Mouse (Mus musculus) left cerebral cortex, adult 2 months (tissue): ENCODE results near the gene Zyg11b. TPM values are rescaled to one million over a fixed set of nuclear protein-coding genes. Genes with fewer than 3 reads are reported as not detected.

ENCODE experiments used
- DNase-seq, 2 experiments: peaks; one replicate each; pipeline ENCODE4 v3.0.0; 2021 to 2022; ENCODE audit warnings: low spot score in 2 of 2, mixed read lengths in 1 of 2; ENCODE audit errors: extremely low spot score in 1 of 2
- H3K27ac ChIP-seq: fragments of 200-600 bp; 2 replicates; pipeline ENCODE4 v1.8.1; 2022
- H3K4me3 ChIP-seq: fragments of 200-600 bp; 2 replicates; pipeline ENCODE4 v1.8.1; 2022
- CTCF ChIP-seq: fragments of 200-600 bp; IDR thresholded peaks from 2 replicates; pipeline ENCODE4 v1.8.1; 2022; ENCODE audit warnings: antibody characterized with exemption, mild to moderate bottlenecking, moderate library complexity
- intact Hi-C: fragments of 180-260 bp; cut with DNase I; formaldehyde crosslinking; loops from one replicate; pipeline ENCODE4 v1.15.1; 2025
- total RNA-seq, 2 experiments: library from RNA; stranded (reverse); gene quantifications; 2 replicates each; pipeline ENCODE4 v1.2.3; 2021

Zyg11b gene
- total RNA-seq, 2 experiments from 2014 or later: 96.7 to 98.7 TPM

DNA sequence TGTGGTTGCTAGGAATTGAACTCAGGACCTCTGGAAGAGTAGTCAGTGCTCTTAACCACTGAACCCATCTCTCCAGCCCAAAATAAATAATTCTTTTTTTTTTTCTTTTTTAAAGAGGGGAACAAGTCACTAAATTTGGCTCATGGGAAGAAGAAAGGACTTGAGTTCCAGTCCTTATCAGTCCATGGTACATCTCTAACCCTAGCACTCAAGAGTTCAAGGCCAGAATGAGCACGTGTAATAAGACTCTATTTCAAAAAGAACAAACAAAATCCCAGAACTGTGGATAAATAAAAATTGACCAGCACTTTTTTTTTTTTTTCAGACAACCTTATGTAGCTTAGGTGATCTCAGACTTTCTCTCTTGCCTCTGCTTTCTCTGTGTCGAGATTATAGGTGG lies 35.9 kb upstream of the Zyg11b start:
- H3K27ac ChIP-seq: peak overlapping the region; percentile 94
- DNase-seq: no peak
- H3K4me3 ChIP-seq: no peak overlapping the region
- no peak for TF ChIP-seq CTCF
- intact Hi-C loops: loop anchor here (5.0 kb wide), 1 partner anchor 241 kb away; the partner anchor contains the start of genes Orc1 and Prpf38a

DNA sequence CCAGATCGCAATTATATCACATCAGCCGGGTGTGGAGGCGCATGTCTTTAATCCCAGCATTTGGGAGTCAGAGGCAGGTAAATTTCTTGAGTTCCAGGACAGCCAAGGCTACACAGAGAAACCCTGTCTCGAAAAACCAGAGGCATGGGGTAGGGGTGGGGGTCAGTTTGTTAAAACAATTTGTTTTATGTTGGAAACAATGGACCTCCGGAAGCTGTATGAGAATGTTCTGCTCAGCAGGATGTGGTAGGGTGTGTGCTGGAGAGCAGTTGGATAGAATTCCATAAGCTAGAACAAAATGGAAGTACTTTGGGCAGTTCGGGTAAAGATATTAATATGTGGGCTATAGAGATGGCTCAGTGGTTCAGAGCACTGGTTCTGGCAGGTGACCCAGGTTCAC lies 34.5 kb upstream of the Zyg11b start:
- no peak for TF ChIP-seq CTCF
- Histone ChIP-seq H3K4me3 (no peak overlapping the region), H3K27ac (peak overlapping the region; percentile 40; the same call in 1 of the 2 replicates)
- DNase-seq: no peak
- intact Hi-C loops: loop anchor here (5.0 kb wide), 1 partner anchor 242 kb away; the partner anchor contains the start of genes Orc1 and Prpf38a

DNA sequence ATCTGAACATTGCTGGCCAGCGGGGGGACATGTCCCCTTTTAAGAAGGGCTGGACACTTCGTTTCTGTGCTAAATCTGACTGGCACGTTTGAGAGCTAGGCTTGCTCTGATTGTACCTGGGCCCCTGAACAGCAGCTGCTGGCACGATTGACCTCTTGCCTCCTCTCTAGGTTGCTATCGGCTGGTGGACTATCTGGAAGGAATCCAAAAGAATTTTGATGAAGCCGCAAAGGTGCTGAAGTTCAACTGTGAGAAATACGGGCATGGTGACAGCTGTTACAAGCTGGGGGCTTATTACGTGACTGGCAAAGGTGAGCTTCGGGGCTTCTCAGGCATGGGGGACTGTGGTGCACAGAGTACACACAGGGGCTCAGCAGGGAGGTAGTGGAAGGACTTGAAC lies 31.1 kb upstream of the Zyg11b start:
- Histone ChIP-seq H3K4me3 (no peak overlapping the region), H3K27ac (no peak overlapping the region)
- DNase-seq: no peak
- intact Hi-C loops: no loop called here
- no peak for TF ChIP-seq CTCF

DNA sequence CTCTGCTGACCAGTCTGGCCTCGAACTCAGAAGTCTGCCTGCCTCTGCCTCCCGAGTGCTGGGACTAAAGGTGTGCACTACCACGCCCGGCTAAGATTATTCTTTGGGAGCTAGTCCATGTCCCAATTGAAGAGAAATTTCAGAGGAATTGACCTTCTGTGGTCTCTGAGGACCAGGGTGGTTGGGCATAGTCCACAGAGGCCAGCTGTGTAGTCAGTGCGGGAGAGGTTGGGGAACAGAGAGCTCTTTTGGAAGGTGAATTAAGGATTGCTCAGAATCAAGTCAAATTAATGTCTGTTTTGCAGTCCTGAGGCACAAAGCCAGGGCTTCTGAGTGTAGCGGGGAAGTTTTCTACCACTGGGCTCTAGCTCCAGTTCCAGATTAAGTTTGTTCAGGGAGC lies 28.9 kb upstream of the Zyg11b start:
- Histone ChIP-seq H3K27ac (no peak overlapping the region), H3K4me3 (no peak overlapping the region)
- DNase-seq: no peak
- intact Hi-C loops: loop anchor here (5.0 kb wide), 4 partner anchors 213 to 438 kb away; no protein-coding TSS in a partner anchor
- TF ChIP-seq CTCF: no peak

DNA sequence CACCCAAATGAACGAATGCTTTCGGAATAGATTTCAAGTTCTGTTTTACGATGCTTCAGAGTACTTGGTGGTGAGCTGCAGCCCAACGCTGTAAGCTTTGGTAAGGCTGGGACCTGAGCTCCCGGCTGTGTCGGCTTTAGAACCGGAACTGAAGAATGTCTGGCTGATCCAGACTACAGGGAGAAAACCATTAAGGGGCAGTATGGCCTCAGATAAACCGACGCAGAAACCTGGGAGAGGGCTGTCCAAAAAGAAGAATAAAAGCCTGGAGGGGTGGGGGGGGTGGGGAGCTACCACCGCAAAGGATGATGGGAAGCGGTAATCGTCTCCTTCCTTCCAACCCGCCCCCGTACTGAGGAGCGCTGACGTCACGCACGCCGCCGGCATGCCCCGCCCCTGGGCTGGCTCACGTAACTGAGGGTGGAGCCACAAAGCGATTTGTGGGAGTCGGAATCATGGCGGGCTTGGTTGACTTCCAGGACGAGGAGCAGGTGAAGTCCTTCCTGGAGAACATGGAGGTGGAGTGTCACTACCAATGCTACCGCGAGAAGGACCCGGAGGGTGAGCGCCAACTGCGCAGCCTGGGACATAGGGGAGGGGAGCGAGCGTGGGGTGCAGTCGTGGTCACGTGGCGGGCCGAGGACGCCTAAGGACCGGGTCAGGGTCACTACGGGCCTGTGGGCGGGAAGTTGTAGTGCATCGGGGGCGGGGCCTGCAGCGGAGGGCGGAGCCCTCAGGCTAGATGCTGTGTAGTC lies 27.0 kb upstream of the Zyg11b start, which contains the start of gene Coa7:
Gene Coa7, plus strand, starts transcription at position 411 of the 755 bp plus-strand sequence.
- no peak for TF ChIP-seq CTCF
- DNase-seq: peak; percentile 95 to 98
- peak within 1 kb of the TSS; percentile 99 for H3K27ac ChIP-seq
- intact Hi-C loops: loop anchor here (1.0 to 5.0 kb wide), 5 partner anchors 27 to 436 kb away; partner anchors contain the start of gene Zyg11b
- H3K4me3 ChIP-seq: peak within 1 kb of the TSS; percentile 69

DNA sequence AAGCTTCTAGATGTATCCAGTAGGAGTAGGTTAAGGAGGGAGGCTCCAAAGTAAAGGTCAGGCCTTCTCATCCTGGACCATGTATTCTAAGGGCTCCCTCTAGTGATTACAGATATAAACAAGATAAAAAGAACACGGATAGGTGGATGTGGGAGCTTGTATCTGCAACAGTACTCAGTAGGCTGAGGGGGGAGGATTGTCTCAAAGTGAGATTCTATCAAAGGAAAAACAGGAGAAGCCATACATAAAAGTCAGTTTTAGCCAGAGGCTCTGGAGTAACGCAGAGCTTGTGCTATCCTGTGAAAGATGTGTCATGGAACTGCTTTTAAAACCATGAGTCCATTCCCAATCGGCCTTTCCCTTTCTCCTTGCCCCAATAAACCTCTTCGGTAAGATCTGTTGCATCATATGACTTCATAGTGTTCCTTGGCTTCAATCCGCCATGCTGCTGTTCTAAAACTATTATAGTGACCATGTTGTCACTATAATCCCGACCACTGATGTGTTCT lies 26.2 kb upstream of the Zyg11b start:
- peak; percentile 12 to 27 for DNase-seq
- Histone ChIP-seq H3K4me3 (peak overlapping the region; percentile 69), H3K27ac (peak overlapping the region; percentile 99)
- peak; percentile 63 for TF ChIP-seq CTCF
- intact Hi-C loops: loop anchor here (1.0 to 5.0 kb wide), 5 partner anchors 26 to 435 kb away; partner anchors contain the start of gene Zyg11b

DNA sequence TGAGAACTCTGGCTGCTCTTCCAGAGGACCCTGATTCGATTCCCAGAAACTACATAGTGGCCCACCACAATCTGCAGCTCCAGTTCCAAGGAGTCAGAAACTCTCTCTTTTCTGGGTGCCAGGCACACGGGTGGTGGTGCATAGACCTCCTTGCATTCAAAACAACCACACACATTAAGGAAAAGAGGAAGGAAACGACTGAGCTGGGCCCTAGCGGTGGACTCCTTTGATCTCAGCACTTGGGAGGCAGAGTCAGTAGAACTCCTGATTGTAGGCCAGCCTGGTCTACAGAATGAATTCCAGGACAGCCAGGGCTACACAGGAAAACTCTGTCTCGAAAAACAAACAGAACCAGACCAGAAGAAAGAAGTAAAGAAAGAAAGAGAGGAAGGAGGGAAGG lies 22.7 kb upstream of the Zyg11b start:
- Histone ChIP-seq H3K27ac (no peak overlapping the region), H3K4me3 (no peak overlapping the region)
- DNase-seq: no peak
- TF ChIP-seq CTCF: no peak
- intact Hi-C loops: no loop called here

DNA sequence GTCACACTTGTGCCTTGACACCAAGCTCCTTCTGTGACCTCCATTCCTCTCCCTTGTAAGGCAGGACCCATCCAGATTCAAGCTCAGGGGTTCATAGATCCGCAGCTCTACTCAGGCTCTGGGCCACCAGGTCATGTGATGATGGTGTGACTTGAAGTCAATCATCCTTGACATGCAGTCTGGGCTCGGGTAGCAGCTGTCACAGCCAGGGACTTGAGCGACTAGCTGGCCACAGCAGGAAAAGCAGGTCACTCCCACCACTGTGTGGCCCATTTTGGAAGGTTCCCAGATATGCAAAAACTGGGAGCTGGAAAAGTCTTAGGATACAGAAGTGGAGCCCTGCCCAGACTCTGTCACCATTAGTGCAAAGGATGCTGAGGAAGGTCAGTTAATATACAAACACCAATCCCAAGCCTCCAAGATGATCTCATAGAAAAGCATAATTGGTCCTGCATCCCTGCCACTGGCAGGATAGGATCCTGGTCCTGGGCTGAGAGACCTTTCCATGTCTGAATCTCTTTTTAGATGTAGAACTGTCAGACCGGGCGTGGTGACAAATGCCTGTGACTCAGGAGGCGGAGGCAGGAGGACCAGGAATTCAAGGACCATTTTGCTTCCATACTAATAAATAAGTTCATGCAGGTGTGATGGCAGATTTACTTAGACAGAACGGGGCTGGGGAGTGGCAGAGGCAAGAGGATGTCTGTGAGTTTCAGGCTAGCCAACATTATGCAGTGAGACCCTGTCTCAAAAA lies 19.9 kb upstream of the Zyg11b start:
- Histone ChIP-seq H3K27ac (no peak overlapping the region), H3K4me3 (no peak overlapping the region)
- DNase-seq: no peak
- no peak for TF ChIP-seq CTCF
- intact Hi-C loops: no loop called here

DNA sequence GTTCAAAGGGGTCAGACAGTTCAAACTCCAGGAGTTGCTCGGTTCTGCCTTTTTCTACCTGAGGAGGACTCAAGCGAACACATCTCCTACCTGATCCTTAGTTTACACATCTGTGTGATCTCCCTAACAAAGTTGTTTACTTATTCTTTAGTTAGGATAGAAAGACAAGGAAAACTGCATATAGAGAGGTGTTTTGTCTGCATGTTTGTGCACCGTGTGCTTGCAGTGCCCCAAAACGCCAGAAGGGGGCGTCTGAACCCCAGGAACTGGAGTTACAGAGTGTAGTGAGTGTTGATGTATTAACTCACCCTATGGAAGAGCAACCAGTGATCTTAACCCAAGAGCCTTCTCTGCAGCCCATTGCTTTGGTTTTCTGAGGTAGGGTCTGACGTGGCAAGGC lies 18.9 kb upstream of the Zyg11b start:
- DNase-seq: no peak
- Histone ChIP-seq H3K4me3 (no peak overlapping the region), H3K27ac (no peak overlapping the region)
- intact Hi-C loops: no loop called here
- peak; percentile 20; the same call in 1 of the 2 replicates for TF ChIP-seq CTCF

DNA sequence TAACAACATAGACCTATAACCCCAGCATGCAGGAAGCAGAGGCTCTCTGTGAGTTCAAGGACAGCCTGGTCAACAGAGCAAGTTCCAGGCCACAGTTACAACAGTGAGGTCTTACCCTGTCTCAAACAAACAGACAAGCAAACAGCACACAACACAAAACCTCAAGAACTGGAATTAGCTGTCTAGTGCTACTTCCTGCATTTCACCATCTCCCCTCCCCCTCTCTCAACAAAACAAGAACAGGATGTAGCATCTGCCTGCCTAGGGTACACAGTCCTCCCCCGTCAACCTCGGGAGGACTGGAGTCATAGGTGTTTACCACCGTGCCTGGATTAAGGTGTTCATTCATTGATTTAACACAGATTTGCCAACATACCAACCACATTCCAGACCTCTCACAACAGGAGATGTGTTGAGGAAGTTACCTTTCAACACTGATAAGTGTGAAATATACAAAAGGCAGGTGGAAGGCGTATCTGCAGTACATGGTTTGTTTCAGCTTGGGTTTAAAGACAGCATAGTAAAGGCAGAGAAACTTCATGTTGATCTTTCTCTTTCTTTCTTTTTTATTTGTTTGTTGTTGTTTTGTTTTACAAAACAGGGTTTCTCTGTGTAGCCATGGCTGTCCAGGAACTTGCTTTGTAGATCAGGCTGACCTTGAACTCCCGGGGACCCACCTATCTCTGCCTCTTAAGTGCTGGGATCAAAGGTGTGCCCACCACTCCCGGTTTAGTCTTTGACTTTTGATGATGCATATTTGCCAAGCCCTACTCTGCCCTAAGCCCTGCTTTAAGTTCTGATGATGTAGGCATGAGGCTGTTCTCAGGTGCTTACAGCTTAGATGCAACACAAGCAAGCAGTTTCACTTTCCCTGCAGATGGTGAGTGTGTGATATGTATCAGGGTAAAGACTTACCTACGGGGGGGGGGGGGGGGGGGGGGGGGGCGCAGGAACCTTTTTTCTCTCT lies 18.0 kb upstream of the Zyg11b start:
- DNase-seq: no peak
- no peak overlapping the region for H3K27ac ChIP-seq
- intact Hi-C loops: no loop called here

More for the DNA sequence above, 18.0 kb upstream of the Zyg11b start:
- no peak for TF ChIP-seq CTCF
- no peak overlapping the region for H3K4me3 ChIP-seq
